Mouse (Mus musculus): ENCODE measurements around the gene Oca2. TPM values are rescaled to one million over a fixed set of nuclear protein-coding genes. Genes with fewer than 3 reads are reported as not detected.

The Oca2 gene
- total and polyA plus RNA-seq, 3 experiments: not detected

GRCm38 (mm10) chr7:56277506-56277905 lies 37.9 kb downstream of the Oca2 start:
- ATAC-seq (ENCODE audit: extremely low read depth, insufficient number of reproducible peaks, low FRiP score, poor library complexity, severe bottlenecking) (no peak), DNase-seq (ENCODE audit: low spot score) (no peak)
- no peak overlapping the region for H3K4me3 ChIP-seq (ENCODE audit: low read depth, low read length)
- no peaks in the 10 kb centered on the region for H3K9me3 ChIP-seq (replicated peaks)
- no peak for TF ChIP-seq POLR2AphosphoS5 (IDR thresholded peaks at IDR 0.05; ENCODE audit: insufficient replicate concordance, low read depth, low read length)
- TF ChIP-seq TAL1 (conservative IDR thresholded peaks at IDR 0.05; ENCODE audit: low read depth, low read length): no peak
- no peak for TF ChIP-seq GATA1 (IDR thresholded peaks at IDR 0.05; ENCODE audit: borderline replicate concordance, low read length)
- no peak for TF ChIP-seq GATA2 (IDR thresholded peaks at IDR 0.05; ENCODE audit: borderline replicate concordance, low read depth, low read length)
- TF ChIP-seq CTCF (IDR thresholded peaks at IDR 0.05; ENCODE audit: low read depth, low read length): no peak
- H3K4me1 ChIP-seq (ENCODE audit: insufficient read depth, low read depth, low read length): no peaks in the 10 kb centered on the region
- H3K36me3 ChIP-seq (replicated peaks): no peaks in the 10 kb centered on the region
- no peaks in the 10 kb centered on the region for H3K27me3 ChIP-seq (ENCODE audit: insufficient read depth, low read length)

DNA sequence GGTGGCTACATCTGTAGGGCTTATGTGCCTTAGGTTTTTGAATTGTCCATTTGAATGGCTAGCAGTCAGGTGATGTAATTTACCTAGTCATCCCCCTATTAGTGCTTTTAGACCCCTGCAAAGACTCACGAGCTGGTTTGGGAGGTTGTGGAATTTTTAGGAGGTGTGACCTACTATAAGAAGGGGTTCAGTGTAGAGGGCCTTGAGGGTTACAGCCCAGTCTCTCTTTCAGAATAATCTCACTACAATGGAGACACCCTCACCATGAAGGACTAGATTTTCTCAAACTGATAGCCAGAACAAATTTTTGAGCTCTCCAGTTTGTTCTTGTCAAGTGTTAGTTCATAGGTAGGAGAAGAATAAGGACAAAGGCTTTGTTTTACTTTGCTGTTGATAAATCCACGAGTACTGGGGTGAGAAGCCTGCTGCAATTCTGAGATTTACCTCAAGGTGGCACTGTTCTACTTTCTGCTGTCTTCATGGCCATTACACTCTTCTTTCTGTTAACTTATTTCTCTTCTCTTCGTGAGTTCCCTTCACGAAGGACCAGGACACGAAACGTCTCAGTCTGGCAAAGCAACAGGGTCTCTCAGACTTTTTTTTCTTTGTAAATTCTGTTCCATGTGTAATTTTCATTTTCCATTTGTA lies 52.0 kb downstream of the Oca2 start:
- ATAC-seq (ENCODE audit: extremely low read depth, insufficient number of reproducible peaks, low FRiP score, poor library complexity, severe bottlenecking) (no peak), DNase-seq (ENCODE audit: low spot score) (peak; percentile 6)

DNA sequence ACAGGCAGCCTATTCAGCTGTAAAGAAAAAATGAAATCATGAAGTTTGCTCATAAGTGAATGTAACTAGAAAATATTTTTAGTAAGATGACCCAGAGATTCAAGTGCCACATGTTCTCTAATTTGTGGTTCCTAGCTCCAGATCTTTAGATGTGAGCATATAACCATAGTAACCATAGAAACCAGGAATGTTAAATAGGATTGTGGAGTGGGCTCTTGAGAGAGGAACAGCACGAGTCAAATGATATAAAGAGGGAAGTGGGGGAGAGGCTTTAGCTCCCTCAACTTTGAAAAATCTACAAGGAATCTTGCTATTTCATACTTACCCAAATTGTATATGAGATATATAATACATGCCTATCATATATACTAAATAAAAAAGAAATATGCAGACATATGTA lies 64.8 kb downstream of the Oca2 start:
- ATAC-seq (ENCODE audit: extremely low read depth, insufficient number of reproducible peaks, low FRiP score, poor library complexity, severe bottlenecking) (no peak), DNase-seq (ENCODE audit: low spot score) (no peak)
- no peaks in the 10 kb centered on the region for H3K36me3 ChIP-seq (replicated peaks)
- no peaks in the 10 kb centered on the region for H3K27me3 ChIP-seq (ENCODE audit: insufficient read depth, low read length)
- no peak overlapping the region for H3K4me3 ChIP-seq (ENCODE audit: low read depth, low read length)
- H3K4me1 ChIP-seq (ENCODE audit: insufficient read depth, low read depth, low read length): no peaks in the 10 kb centered on the region
- H3K9me3 ChIP-seq (replicated peaks): no peaks in the 10 kb centered on the region
- TF ChIP-seq GATA2 (IDR thresholded peaks at IDR 0.05; ENCODE audit: borderline replicate concordance, low read depth, low read length): no peak
- no peak for TF ChIP-seq CTCF (IDR thresholded peaks at IDR 0.05; ENCODE audit: low read depth, low read length)
- no peak for TF ChIP-seq TAL1 (conservative IDR thresholded peaks at IDR 0.05; ENCODE audit: low read depth, low read length)
- no peak for TF ChIP-seq GATA1 (IDR thresholded peaks at IDR 0.05; ENCODE audit: borderline replicate concordance, low read length)
- no peak for TF ChIP-seq POLR2AphosphoS5 (IDR thresholded peaks at IDR 0.05; ENCODE audit: insufficient replicate concordance, low read depth, low read length)

More for the DNA sequence above, 52.0 kb downstream of the Oca2 start:
- Histone ChIP-seq H3K4me1 (ENCODE audit: insufficient read depth, low read depth, low read length) (no peaks in the 10 kb centered on the region; the same call in 1 of the 2 replicates), H3K9me3 (replicated peaks) (no peaks in the 10 kb centered on the region), H3K27me3 (ENCODE audit: insufficient read depth, low read length) (no peaks in the 10 kb centered on the region), H3K36me3 (replicated peaks) (no peaks in the 10 kb centered on the region), H3K4me3 (ENCODE audit: low read depth, low read length) (no peak overlapping the region)
- TF ChIP-seq POLR2AphosphoS5 (IDR thresholded peaks at IDR 0.05; ENCODE audit: insufficient replicate concordance, low read depth, low read length) (no peak), TAL1 (conservative IDR thresholded peaks at IDR 0.05; ENCODE audit: low read depth, low read length) (no peak), CTCF (IDR thresholded peaks at IDR 0.05; ENCODE audit: low read depth, low read length) (peak; percentile 95)

DNA sequence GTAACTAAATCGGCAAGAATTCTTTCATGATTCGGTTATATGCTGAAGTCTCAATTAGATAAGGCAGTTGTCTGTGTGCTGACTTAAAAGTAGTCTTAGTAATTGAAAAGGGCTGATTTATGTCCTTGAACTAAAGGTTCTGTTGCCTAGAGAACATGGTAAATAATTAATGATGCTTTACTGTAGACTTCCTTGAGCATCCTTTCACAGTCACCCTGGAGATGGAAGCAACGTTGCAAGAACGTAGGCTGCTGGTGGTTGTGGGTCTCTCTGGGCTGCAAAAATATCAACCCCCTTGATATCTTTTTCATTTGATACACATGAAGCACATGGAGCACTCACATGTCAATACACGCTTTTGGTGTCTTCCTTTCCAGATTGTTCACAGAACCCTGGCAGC lies 74.8 kb downstream of the Oca2 start:
- H3K27me3 ChIP-seq (ENCODE audit: insufficient read depth, low read length): no peaks in the 10 kb centered on the region
- ATAC-seq (ENCODE audit: extremely low read depth, insufficient number of reproducible peaks, low FRiP score, poor library complexity, severe bottlenecking): no peak

GRCm38 (mm10) chr7:56315630-56316529 lies 76.3 kb downstream of the Oca2 start:
- ATAC-seq (ENCODE audit: extremely low read depth, insufficient number of reproducible peaks, low FRiP score, poor library complexity, severe bottlenecking) (no peak), DNase-seq (ENCODE audit: low spot score) (no peak)
- TF ChIP-seq POLR2AphosphoS5 (IDR thresholded peaks at IDR 0.05; ENCODE audit: insufficient replicate concordance, low read depth, low read length) (no peak), GATA2 (IDR thresholded peaks at IDR 0.05; ENCODE audit: borderline replicate concordance, low read depth, low read length) (no peak), TAL1 (conservative IDR thresholded peaks at IDR 0.05; ENCODE audit: low read depth, low read length) (no peak), GATA1 (IDR thresholded peaks at IDR 0.05; ENCODE audit: borderline replicate concordance, low read length) (no peak), CTCF (IDR thresholded peaks at IDR 0.05; ENCODE audit: low read depth, low read length) (no peak)
- Histone ChIP-seq H3K27me3 (ENCODE audit: insufficient read depth, low read length) (no peaks in the 10 kb centered on the region), H3K36me3 (replicated peaks) (no peaks in the 10 kb centered on the region), H3K4me1 (ENCODE audit: insufficient read depth, low read depth, low read length) (no peaks in the 10 kb centered on the region), H3K9me3 (replicated peaks) (no peaks in the 10 kb centered on the region), H3K4me3 (ENCODE audit: low read depth, low read length) (no peak overlapping the region)

More for the DNA sequence above, 74.8 kb downstream of the Oca2 start:
- Histone ChIP-seq H3K9me3 (replicated peaks) (no peaks in the 10 kb centered on the region), H3K4me3 (ENCODE audit: low read depth, low read length) (no peak overlapping the region), H3K36me3 (replicated peaks) (no peaks in the 10 kb centered on the region), H3K4me1 (ENCODE audit: insufficient read depth, low read depth, low read length) (no peaks in the 10 kb centered on the region)
- TF ChIP-seq GATA1 (IDR thresholded peaks at IDR 0.05; ENCODE audit: borderline replicate concordance, low read length): no peak
- no peak for TF ChIP-seq CTCF (IDR thresholded peaks at IDR 0.05; ENCODE audit: low read depth, low read length)
- no peak for TF ChIP-seq POLR2AphosphoS5 (IDR thresholded peaks at IDR 0.05; ENCODE audit: insufficient replicate concordance, low read depth, low read length)
- TF ChIP-seq GATA2 (IDR thresholded peaks at IDR 0.05; ENCODE audit: borderline replicate concordance, low read depth, low read length): no peak
- no peak for TF ChIP-seq TAL1 (conservative IDR thresholded peaks at IDR 0.05; ENCODE audit: low read depth, low read length)
- no peak for DNase-seq (ENCODE audit: low spot score)

- H3K4me3 ChIP-seq (ENCODE audit: low read depth, low read length): no peak overlapping the region
- no peak for TF ChIP-seq GATA1 (IDR thresholded peaks at IDR 0.05; ENCODE audit: borderline replicate concordance, low read length)
- TF ChIP-seq GATA2 (IDR thresholded peaks at IDR 0.05; ENCODE audit: borderline replicate concordance, low read depth, low read length): no peak
- TF ChIP-seq POLR2AphosphoS5 (IDR thresholded peaks at IDR 0.05; ENCODE audit: insufficient replicate concordance, low read depth, low read length): no peak
- TF ChIP-seq CTCF (IDR thresholded peaks at IDR 0.05; ENCODE audit: low read depth, low read length): no peak
- DNase-seq (ENCODE audit: low spot score) (no peak), ATAC-seq (ENCODE audit: extremely low read depth, insufficient number of reproducible peaks, low FRiP score, poor library complexity, severe bottlenecking) (no peak)
- no peaks in the 10 kb centered on the region for H3K36me3 ChIP-seq (replicated peaks)
- H3K27me3 ChIP-seq (ENCODE audit: insufficient read depth, low read length): no peaks in the 10 kb centered on the region
- no peaks in the 10 kb centered on the region for H3K4me1 ChIP-seq (ENCODE audit: insufficient read depth, low read depth, low read length)
- no peaks in the 10 kb centered on the region for H3K9me3 ChIP-seq (replicated peaks)
These were observed 88.2 kb downstream of the Oca2 start for GRCm38 (mm10) chr7:56327738-56328137.
